Mouse (Mus musculus): ENCODE results near the gene Zfp13. TPM values are rescaled to one million over a fixed set of nuclear protein-coding genes. Genes with fewer than 3 reads are reported as not detected.
"Not testable (repeated sequence)": the region's sequence is repeated elsewhere in the genome, so short reads cannot be mapped to it uniquely, and the experiment has no call there.

Zfp13 gene
- total RNA-seq, 2 experiments from 2014 or later, result 2.2 to 3.1 TPM

DNA sequence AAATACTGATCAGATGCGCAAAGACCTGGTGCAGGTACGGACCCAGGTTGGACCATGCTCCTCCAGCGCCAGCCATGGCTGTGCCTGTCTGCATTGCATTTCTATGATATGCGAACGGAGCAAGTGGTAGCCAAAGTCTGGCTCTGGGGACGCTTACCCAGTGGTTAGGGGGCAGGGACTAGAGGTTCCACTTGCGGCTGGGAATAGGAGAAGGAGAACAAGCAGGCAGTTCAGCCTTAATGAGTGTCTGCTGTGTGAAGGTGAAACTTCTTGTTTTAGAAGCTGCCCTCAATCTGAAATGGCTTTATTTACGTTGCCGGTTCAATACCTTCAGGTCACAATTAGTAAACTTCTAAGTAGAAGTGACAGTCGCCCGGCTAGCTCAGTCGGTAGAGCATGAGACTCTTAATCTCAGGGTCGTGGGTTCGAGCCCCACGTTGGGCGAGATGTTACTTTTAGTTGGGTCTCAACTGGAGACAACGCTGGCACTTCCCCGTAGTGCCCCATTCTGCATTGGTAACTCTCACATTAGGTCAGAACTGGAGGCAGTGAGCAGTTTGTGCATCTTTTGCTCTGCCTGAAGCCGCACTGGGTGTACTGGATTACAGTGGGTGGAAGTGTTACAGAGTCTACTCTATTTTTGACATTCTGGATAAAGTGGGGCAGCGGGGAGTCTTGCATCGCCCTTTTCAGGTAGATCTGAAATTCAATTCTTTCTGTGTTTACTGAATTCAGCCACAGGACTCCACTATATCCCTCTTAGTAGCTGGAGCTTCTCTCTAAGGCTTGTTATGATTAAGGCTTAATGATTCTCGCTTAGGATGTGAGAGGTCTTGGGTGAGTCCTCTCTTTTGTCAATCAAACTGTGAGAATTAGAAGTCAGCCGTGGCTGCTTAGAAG, 65.4 kb downstream of the Zfp13 start:
- DNase-seq, result not testable (repeated sequence)

DNA sequence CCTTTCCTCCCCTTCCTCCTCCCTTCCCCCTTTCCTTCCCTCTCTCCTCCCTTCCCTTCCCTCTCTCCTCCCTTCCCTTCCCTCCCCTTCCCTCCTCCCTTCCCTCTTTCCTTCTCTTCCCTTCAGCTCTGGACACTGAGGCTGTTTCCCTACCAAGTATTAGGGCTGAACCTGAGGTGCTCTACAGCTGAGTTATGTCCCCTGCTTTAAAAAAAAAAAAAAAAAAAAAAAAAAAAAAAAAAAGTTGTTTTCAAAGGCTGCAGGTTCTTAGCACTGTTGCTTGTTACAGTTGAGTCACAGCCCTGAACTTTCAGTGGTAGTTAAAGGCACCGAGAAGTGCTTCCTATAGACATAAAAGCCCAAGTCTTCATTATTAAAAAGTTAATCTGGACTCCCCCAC, 67.9 kb downstream of the Zfp13 start:
- DNase-seq, result not testable (repeated sequence)

Other genes starting within 250 kb of the Zfp13 start
- gene Vmn2r116, start 214.9 kb downstream of the Zfp13 start, total RNA-seq (2021), result not detected
- not detected for gene Vmn2r117, start 119.8 kb downstream of the Zfp13 start, total RNA-seq (2021)
- 1 to 10 TPM; 6.2 to 7.3 TPM for gene Zfp213, start 35.2 kb downstream of the Zfp13 start, total RNA-seq (2021)
- gene Zscan10, start 1.4 kb upstream of the Zfp13 start, total RNA-seq (2021), result not detected
- gene Mmp25, start 45.8 kb upstream of the Zfp13 start, total RNA-seq (2021), result under 1 TPM in 1 of 2 experiments, not detected in 1; 0.13 TPM
- not detected for gene Bicdl2, start 61.0 kb upstream of the Zfp13 start, total RNA-seq (2021)
- gene Hcfc1r1, start 74.1 kb upstream of the Zfp13 start, total RNA-seq (2021), result 100 to 1,000 TPM; 191 to 199 TPM
- gene Thoc6, start 74.4 kb upstream of the Zfp13 start, total RNA-seq (2021), result 10 to 100 TPM; 11.0 to 11.2 TPM
- gene Tnfrsf12a, start 78.0 kb upstream of the Zfp13 start, total RNA-seq (2021), result 10 to 100 TPM; 63.7 to 89.9 TPM
- gene Cldn6, start 79.8 kb upstream of the Zfp13 start, total RNA-seq (2021), result not detected
- not detected for gene Cldn9, start 84.5 kb upstream of the Zfp13 start, total RNA-seq (2021)
- not detected for gene 1520401A03Rik, start 123.3 kb upstream of the Zfp13 start, total RNA-seq (2021)
- gene Pkmyt1, start 126.8 kb upstream of the Zfp13 start, total RNA-seq (2021), result 1 to 10 TPM; 1.1 to 1.4 TPM
- 10 to 100 TPM; 22.9 to 29.2 TPM for gene Paqr4, start 141.4 kb upstream of the Zfp13 start, total RNA-seq (2021)
- gene Kremen2, start 146.3 kb upstream of the Zfp13 start, total RNA-seq (2021), result under 1 TPM; 0.15 to 0.18 TPM
- 10 to 100 TPM; 38.1 to 40.7 TPM for gene Flywch1, start 172.1 kb upstream of the Zfp13 start, total RNA-seq (2021)
- gene Flywch2, start 186.6 kb upstream of the Zfp13 start, total RNA-seq (2021), result under 1 TPM in 1 of 2 experiments, not detected in 1; 0.55 TPM
- 100 to 1,000 TPM; 125 to 153 TPM for gene Srrm2, start 191.0 kb upstream of the Zfp13 start, total RNA-seq (2021)
- gene Elob, start 229.6 kb upstream of the Zfp13 start, total RNA-seq (2021), result 100 to 1,000 TPM; 357 to 360 TPM
- not detected for gene Prss33, start 236.6 kb upstream of the Zfp13 start, total RNA-seq (2021)
- not detected for gene Prss32, start 244.4 kb upstream of the Zfp13 start, total RNA-seq (2021)
- not detected for gene Prss41, start 244.7 kb upstream of the Zfp13 start, total RNA-seq (2021)